In genomic region chr9:14086611-14087010, GRCm38 (mm10) we compare ENCODE assay signal across 22 mouse cellular contexts.
DNase-seq lines count a peak whose midpoint lies in the region; ATAC-seq lines count a peak whose summit lies in the region.
"Had no signal": no experiment of that assay in that cellular context is flagged by ENCODE, and none has a peak within 500 bp of the region (broad histone marks: within the 10 kb centered on the region; RNA-seq: fewer than 3 reads in every experiment).

No protein-coding gene starts in this region.

- H3K36me3 ChIP-seq in forebrain, embryonic 10.5 days (replicated peaks), result no peaks in the 10 kb centered on the region
- no peaks in the 10 kb centered on the region for H3K36me3 ChIP-seq in forebrain, embryonic 12.5 days (replicated peaks)
- H3K36me3 ChIP-seq in heart, embryonic 11.5 days (ENCODE audit: control insufficient read depth, insufficient read depth, low read length), result no peaks in the 10 kb centered on the region
- H3K36me3 ChIP-seq in heart, embryonic 10.5 days, result no peaks in the 10 kb centered on the region
- H3K36me3 ChIP-seq in heart, embryonic 12.5 days, result no peaks in the 10 kb centered on the region
- no peaks in the 10 kb centered on the region for H3K36me3 ChIP-seq in embryonic facial prominence, embryonic 10.5 days (replicated peaks)
- H3K36me3 ChIP-seq: G1E had no signal

- no peak overlapping the region for H3K4me3 ChIP-seq in forebrain, embryonic 10.5 days
- H3K4me3 ChIP-seq in forebrain, embryonic 12.5 days (replicated peaks), result no peak overlapping the region
- H3K4me3 ChIP-seq in heart, embryonic 11.5 days (ENCODE audit: low read depth, low read length), result no peak overlapping the region
- no peak overlapping the region for H3K4me3 ChIP-seq in heart, embryonic 10.5 days
- no peak overlapping the region for H3K4me3 ChIP-seq in heart, embryonic 12.5 days
- no peak overlapping the region for H3K4me3 ChIP-seq in embryonic facial prominence, embryonic 10.5 days

- ATAC-seq in forebrain, embryonic 12.5 days (ENCODE audit: low FRiP score), result no peak
- no peak for ATAC-seq in heart, embryonic 11.5 days (replicated peaks; ENCODE audit: insufficient number of reproducible peaks, low FRiP score, low TSS enrichment)
- ATAC-seq in heart, embryonic 12.5 days (ENCODE audit: insufficient number of reproducible peaks, low FRiP score), result no peak
- no peak for ATAC-seq in megakaryocyte-erythroid progenitor cell, adult 5-6 weeks (replicated peaks; ENCODE audit: low FRiP score, low TSS enrichment, poor library complexity, severe bottlenecking)
- ATAC-seq: activated CD4-positive, CD25-positive, alpha-beta regulatory T cell, adult 4 months; CD4-positive, CD25-positive, alpha-beta regulatory T cell, adult 4 months had no signal

- DNase-seq in forebrain, embryonic 10.5 days (ENCODE audit: extremely low spot score, low spot score), result no peak
- DNase-seq in heart, adult 11 months, result peak; percentile 85
- DNase-seq in heart, embryonic 10.5 days (ENCODE audit: low spot score), result peak; percentile 51
- DNase-seq in embryonic facial prominence, embryonic 10.5 days (ENCODE audit: low spot score), result no peak
- DNase-seq: adrenal gland, adult 2 months; adrenal gland, adult 8-10 months; adrenal gland, postnatal 10 days; adrenal gland, postnatal 14 days; adrenal gland, postnatal 25 days; adrenal gland, postnatal 36 days; B cell, adult 2 months; cerebellum, adult 11 months; cerebellum, adult 11-12 months had no signal

- no peaks in the 10 kb centered on the region for H3K27me3 ChIP-seq in forebrain, embryonic 10.5 days (ENCODE audit: poor library complexity, severe bottlenecking)
- no peaks in the 10 kb centered on the region for H3K27me3 ChIP-seq in forebrain, embryonic 12.5 days
- H3K27me3 ChIP-seq in heart, embryonic 11.5 days (ENCODE audit: control insufficient read depth, insufficient read depth, low read length), result peaks cover 4% of the 10 kb centered on the region; the same call in 1 of the 2 replicates
- 0 out of 2 replicates have a peak, but pooled peaks cover 5% of the 10 kb centered on the region for H3K27me3 ChIP-seq in heart, embryonic 10.5 days (ENCODE audit: insufficient read depth, poor library complexity, severe bottlenecking)
- H3K27me3 ChIP-seq in heart, embryonic 12.5 days (replicated peaks), result no peaks in the 10 kb centered on the region
- no peaks in the 10 kb centered on the region for H3K27me3 ChIP-seq in embryonic facial prominence, embryonic 10.5 days (replicated peaks; ENCODE audit: low read depth, poor library complexity, severe bottlenecking)
- H3K27me3 ChIP-seq: CH12.LX, Patski had no signal

- no peak overlapping the region for H3K4me2 ChIP-seq in forebrain, embryonic 12.5 days
- no peak overlapping the region for H3K4me2 ChIP-seq in heart, embryonic 11.5 days
- no peak overlapping the region for H3K4me2 ChIP-seq in heart, embryonic 12.5 days

- H3K9me3 ChIP-seq in forebrain, embryonic 10.5 days, result no peaks in the 10 kb centered on the region
- no peaks in the 10 kb centered on the region for H3K9me3 ChIP-seq in forebrain, embryonic 12.5 days
- H3K9me3 ChIP-seq in heart, embryonic 11.5 days (replicated peaks; ENCODE audit: control insufficient read depth, low read length), result no peaks in the 10 kb centered on the region
- H3K9me3 ChIP-seq in heart, embryonic 10.5 days, result no peaks in the 10 kb centered on the region
- no peaks in the 10 kb centered on the region for H3K9me3 ChIP-seq in heart, embryonic 12.5 days (replicated peaks)
- no peaks in the 10 kb centered on the region for H3K9me3 ChIP-seq in embryonic facial prominence, embryonic 10.5 days
- H3K9me3 ChIP-seq: G1E had no signal

- peak overlapping the region; percentile 20; the same call in 1 of the 2 replicates for H3K27ac ChIP-seq in forebrain, embryonic 10.5 days
- no peak overlapping the region for H3K27ac ChIP-seq in forebrain, embryonic 12.5 days
- no peak overlapping the region for H3K27ac ChIP-seq in heart, embryonic 11.5 days (ENCODE audit: low read depth, low read length)
- H3K27ac ChIP-seq in heart, embryonic 10.5 days, result no peak overlapping the region
- no peak overlapping the region for H3K27ac ChIP-seq in heart, embryonic 12.5 days (ENCODE audit: poor library complexity, severe bottlenecking)
- 0 out of 2 replicates have a peak overlapping the region, but pooled peaks have one; percentile 14 for H3K27ac ChIP-seq in embryonic facial prominence, embryonic 10.5 days (replicated peaks)

- 90% methylated on average over 3 of the region's 3 CpGs for WGBS in forebrain, embryonic 10.5 days
- WGBS in forebrain, embryonic 12.5 days, result 95% methylated on average over 3 of the region's 3 CpGs
- 84% methylated on average over 3 of the region's 3 CpGs for WGBS in heart, embryonic 11.5 days (ENCODE audit: insufficient replicate concordance)
- WGBS in heart, embryonic 10.5 days, result 87% methylated on average over 3 of the region's 3 CpGs
- 83% methylated on average over 3 of the region's 3 CpGs for WGBS in heart, embryonic 12.5 days
- WGBS in embryonic facial prominence, embryonic 10.5 days, result 89% methylated on average over 3 of the region's 3 CpGs

- H3K9ac ChIP-seq in forebrain, embryonic 12.5 days, result no peak overlapping the region
- H3K9ac ChIP-seq in heart, embryonic 11.5 days (ENCODE audit: low read depth, low read length), result no peak overlapping the region
- H3K9ac ChIP-seq in heart, embryonic 12.5 days, result no peak overlapping the region

- H3K4me1 ChIP-seq in forebrain, embryonic 10.5 days, result peaks cover 7% of the 10 kb centered on the region
- H3K4me1 ChIP-seq in forebrain, embryonic 12.5 days, result peaks cover 4% of the 10 kb centered on the region; the same call in 1 of the 2 replicates
- peaks cover 11% of the 10 kb centered on the region; the same call in 1 of the 2 replicates for H3K4me1 ChIP-seq in heart, embryonic 11.5 days (ENCODE audit: control insufficient read depth, insufficient read depth, low read length)
- H3K4me1 ChIP-seq in heart, embryonic 10.5 days, result peaks cover 12% of the 10 kb centered on the region
- H3K4me1 ChIP-seq in heart, embryonic 12.5 days (replicated peaks), result peaks cover 18% of the 10 kb centered on the region
- peaks cover 18% of the 10 kb centered on the region for H3K4me1 ChIP-seq in embryonic facial prominence, embryonic 10.5 days

Comparison
In these comparisons a context has a peak if more than half of its experiments do, and no peak if none do; other contexts are left out.
1. H3K27ac ChIP-seq: peak in forebrain, embryonic 10.5 days (single experiment) and embryonic facial prominence, embryonic 10.5 days (single experiment); none in forebrain, embryonic 12.5 days (single experiment), heart, embryonic 11.5 days (single experiment), heart, embryonic 10.5 days (single experiment) and heart, embryonic 12.5 days (single experiment).
2. DNase-seq: peak in heart, adult 11 months (single experiment) and heart, embryonic 10.5 days (single experiment); none in forebrain, embryonic 10.5 days (single experiment) and embryonic facial prominence, embryonic 10.5 days (single experiment).